Mouse (Mus musculus): Measurements from ENCODE around the gene Galt. TPM values are rescaled to one million over a fixed set of nuclear protein-coding genes. Genes with fewer than 3 reads are reported as not detected.
"Not testable (repeated sequence)": the region's sequence is repeated elsewhere in the genome, so short reads cannot be mapped to it uniquely, and the experiment has no call there.

Gene Galt
- polyA plus RNA-seq, 1 experiment from 2014 or later = 90.5 TPM

DNA sequence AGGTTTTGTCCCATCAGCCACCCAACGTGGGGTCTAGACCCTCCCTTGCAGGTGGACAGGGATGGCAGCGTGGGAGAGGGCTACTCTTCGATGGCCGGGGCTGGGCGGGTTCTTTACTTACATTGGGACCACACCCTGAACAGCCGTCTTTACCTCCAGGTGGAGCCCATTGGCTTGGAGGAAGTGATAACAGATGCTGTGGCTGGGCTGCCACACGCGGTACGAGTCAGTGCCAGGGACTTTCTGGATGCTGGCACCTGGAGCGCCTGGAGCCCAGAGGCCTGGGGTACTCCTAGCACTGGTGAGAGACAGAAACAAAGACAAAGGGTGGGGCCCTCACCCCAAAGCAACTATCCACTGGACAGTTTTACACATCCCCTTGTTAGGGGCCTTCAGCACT lies 12.3 kb downstream of the Galt start:
- H3K27ac ChIP-seq (ENCODE audit: low read depth, low read length); H3K9ac ChIP-seq (ENCODE audit: low read depth, low read length); H3K36me3 ChIP-seq (ENCODE audit: control insufficient read depth, insufficient read depth); H3K4me1 ChIP-seq (replicated peaks; ENCODE audit: control insufficient read depth, insufficient read depth, low read length); H3K9me3 ChIP-seq (ENCODE audit: control insufficient read depth); H3K4me3 ChIP-seq (ENCODE audit: low read depth, low read length); H3K27me3 ChIP-seq (replicated peaks; ENCODE audit: control insufficient read depth, insufficient read depth, low read length); H3K4me2 ChIP-seq (replicated peaks; ENCODE audit: low read depth); ATAC-seq: not testable (repeated sequence)
- 55% methylated on average over 10 of the region's 10 CpGs for WGBS

DNA sequence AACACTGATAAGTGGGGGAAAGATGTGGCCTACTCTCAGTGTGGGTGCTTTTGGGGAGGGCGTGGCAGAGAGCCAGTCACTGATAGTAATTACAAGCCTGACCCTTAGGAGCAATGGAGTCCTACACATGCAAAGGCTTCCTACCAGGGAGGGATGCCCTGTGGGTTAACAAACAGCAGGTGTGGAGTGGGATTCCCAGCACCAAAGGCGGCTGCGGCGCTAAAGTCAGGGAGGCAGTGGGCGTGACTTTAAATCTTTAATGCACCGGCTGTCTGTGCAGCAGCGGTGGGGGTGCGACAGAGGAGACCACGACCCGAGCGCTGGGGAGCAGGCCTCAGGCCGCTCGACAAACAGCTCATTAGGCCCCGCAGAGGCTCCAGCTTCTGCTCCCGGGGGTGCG lies 17.9 kb downstream of the Galt start:
- H3K27ac ChIP-seq (ENCODE audit: low read depth, low read length); H3K9ac ChIP-seq (ENCODE audit: low read depth, low read length); H3K4me1 ChIP-seq (replicated peaks; ENCODE audit: control insufficient read depth, insufficient read depth, low read length); H3K27me3 ChIP-seq (replicated peaks; ENCODE audit: control insufficient read depth, insufficient read depth, low read length); H3K36me3 ChIP-seq (ENCODE audit: control insufficient read depth, insufficient read depth); ATAC-seq; H3K9me3 ChIP-seq (ENCODE audit: control insufficient read depth); H3K4me3 ChIP-seq (ENCODE audit: low read depth, low read length): not testable (repeated sequence)
- 7% methylated on average over 6 of the region's 16 CpGs for WGBS
- H3K4me2 ChIP-seq (replicated peaks; ENCODE audit: low read depth) = peak overlapping the region; percentile 51; the same call in 1 of the 2 replicates

DNA sequence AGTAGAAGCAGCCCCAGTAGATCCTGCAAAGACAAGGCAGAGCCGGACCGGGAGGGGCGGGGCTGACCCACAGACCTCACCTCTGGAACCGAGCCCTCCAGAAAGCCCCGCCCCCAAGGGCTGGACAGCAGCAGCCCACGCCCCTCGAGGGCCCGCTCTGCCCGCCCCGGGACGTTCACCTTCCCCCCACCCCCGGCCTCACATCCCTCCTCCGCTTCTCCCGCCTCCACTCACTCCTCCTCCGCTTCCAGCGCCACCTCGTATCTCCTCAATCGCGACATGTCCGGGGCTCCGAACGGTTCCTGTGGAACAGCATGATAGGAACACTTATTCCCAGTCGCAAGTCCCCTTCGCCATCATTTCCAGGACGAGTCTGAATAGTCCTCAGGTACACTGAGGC lies 18.5 kb downstream of the Galt start:
- not testable (repeated sequence) for H3K36me3 ChIP-seq (ENCODE audit: control insufficient read depth, insufficient read depth); H3K4me1 ChIP-seq (replicated peaks; ENCODE audit: control insufficient read depth, insufficient read depth, low read length); H3K9ac ChIP-seq (ENCODE audit: low read depth, low read length); ATAC-seq; H3K9me3 ChIP-seq (ENCODE audit: control insufficient read depth); H3K27ac ChIP-seq (ENCODE audit: low read depth, low read length); H3K27me3 ChIP-seq (replicated peaks; ENCODE audit: control insufficient read depth, insufficient read depth, low read length)
- peak overlapping the region; percentile 56 for H3K4me2 ChIP-seq (replicated peaks; ENCODE audit: low read depth)
- 0% methylated on average over 14 of the region's 25 CpGs for WGBS
- peak overlapping the region; percentile 31 for H3K4me3 ChIP-seq (ENCODE audit: low read depth, low read length)

DNA sequence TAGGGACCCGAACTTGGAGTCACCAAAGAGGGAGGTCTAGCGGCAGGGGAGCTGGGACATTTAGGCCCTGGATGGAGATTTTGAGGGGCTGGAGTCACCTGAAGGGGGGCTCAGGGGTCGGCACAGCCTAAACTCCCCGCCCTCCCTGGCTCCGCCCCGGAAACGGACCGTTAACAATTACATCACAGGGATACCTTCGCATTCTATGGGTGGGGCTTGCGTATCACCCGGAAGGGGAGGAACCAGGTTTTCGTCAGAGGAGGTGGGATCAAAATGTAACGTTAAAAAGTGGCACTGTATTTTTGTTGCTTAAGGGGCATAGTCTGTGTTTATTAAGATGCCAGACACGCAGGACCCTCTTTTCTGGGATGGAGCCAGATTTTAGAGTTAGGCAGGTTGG lies 19.0 kb downstream of the Galt start, which contains the start of gene Ccl27a:
Ccl27a (minus strand) TSS at position 246 of the 400 bp plus-strand sequence.
- 3% methylated on average over 12 of the region's 14 CpGs for WGBS
- H3K27me3 ChIP-seq (replicated peaks; ENCODE audit: control insufficient read depth, insufficient read depth, low read length); H3K27ac ChIP-seq (ENCODE audit: low read depth, low read length); H3K4me1 ChIP-seq (replicated peaks; ENCODE audit: control insufficient read depth, insufficient read depth, low read length); H3K9ac ChIP-seq (ENCODE audit: low read depth, low read length); H3K36me3 ChIP-seq (ENCODE audit: control insufficient read depth, insufficient read depth); H3K9me3 ChIP-seq (ENCODE audit: control insufficient read depth); ATAC-seq: not testable (repeated sequence)
- Histone ChIP-seq H3K4me3 (ENCODE audit: low read depth, low read length) (peak within 1 kb of the TSS; percentile 31), H3K4me2 (replicated peaks; ENCODE audit: low read depth) (peak within 1 kb of the TSS; percentile 56)

DNA sequence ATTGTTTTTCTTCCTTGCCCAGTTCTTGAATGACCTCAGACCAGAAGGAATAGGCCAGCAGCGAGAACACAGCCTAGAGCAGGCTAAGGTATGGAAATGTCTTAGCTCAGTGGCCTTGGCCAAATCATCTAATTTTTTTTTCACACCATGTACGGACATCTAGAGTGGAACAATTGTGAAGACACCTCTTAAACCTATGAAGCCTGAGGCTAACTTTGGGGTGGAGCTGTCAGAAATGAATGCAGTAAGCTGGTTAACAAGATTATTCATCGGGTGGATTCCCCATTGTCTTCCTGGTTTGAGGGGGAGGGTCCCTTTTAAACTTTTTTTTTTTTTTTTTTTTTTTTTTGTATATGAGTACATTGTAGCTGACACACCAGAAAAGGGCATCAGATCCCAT lies 19.5 kb downstream of the Galt start:
- Histone ChIP-seq H3K4me3 (ENCODE audit: low read depth, low read length) (peak overlapping the region; percentile 31; the same call in 1 of the 2 replicates), H3K4me2 (replicated peaks; ENCODE audit: low read depth) (peak overlapping the region; percentile 56)
- not testable (repeated sequence) for H3K27ac ChIP-seq (ENCODE audit: low read depth, low read length); H3K27me3 ChIP-seq (replicated peaks; ENCODE audit: control insufficient read depth, insufficient read depth, low read length); ATAC-seq; H3K9ac ChIP-seq (ENCODE audit: low read depth, low read length); H3K9me3 ChIP-seq (ENCODE audit: control insufficient read depth); H3K36me3 ChIP-seq (ENCODE audit: control insufficient read depth, insufficient read depth); H3K4me1 ChIP-seq (replicated peaks; ENCODE audit: control insufficient read depth, insufficient read depth, low read length)
- 74% methylated on average over 3 of the region's 3 CpGs for WGBS

DNA sequence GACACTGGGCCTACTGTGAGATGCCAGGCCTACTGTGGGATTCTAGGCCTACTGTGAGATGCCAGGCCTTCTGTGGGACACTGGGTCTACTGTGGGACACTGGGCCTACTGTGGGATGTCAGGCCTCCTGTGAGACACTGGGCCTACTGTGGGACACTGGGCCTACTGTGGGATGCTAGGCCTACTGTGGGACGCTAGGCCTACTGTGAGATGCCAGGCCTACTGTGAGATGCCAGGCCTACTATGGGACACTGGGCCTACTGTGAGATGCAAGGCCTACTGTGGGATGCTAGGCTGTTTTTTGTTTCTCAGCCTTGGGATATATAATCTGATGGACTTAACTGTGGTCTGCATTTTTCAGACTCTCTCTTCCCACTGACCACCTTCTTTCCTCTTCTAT lies 20.8 kb downstream of the Galt start:
- ATAC-seq; H3K9ac ChIP-seq (ENCODE audit: low read depth, low read length); H3K27ac ChIP-seq (ENCODE audit: low read depth, low read length); H3K4me1 ChIP-seq (replicated peaks; ENCODE audit: control insufficient read depth, insufficient read depth, low read length); H3K4me2 ChIP-seq (replicated peaks; ENCODE audit: low read depth); H3K4me3 ChIP-seq (ENCODE audit: low read depth, low read length); H3K9me3 ChIP-seq (ENCODE audit: control insufficient read depth); H3K27me3 ChIP-seq (replicated peaks; ENCODE audit: control insufficient read depth, insufficient read depth, low read length); H3K36me3 ChIP-seq (ENCODE audit: control insufficient read depth, insufficient read depth): not testable (repeated sequence)
- 86% methylated on average over 1 of the region's 1 CpGs for WGBS

DNA sequence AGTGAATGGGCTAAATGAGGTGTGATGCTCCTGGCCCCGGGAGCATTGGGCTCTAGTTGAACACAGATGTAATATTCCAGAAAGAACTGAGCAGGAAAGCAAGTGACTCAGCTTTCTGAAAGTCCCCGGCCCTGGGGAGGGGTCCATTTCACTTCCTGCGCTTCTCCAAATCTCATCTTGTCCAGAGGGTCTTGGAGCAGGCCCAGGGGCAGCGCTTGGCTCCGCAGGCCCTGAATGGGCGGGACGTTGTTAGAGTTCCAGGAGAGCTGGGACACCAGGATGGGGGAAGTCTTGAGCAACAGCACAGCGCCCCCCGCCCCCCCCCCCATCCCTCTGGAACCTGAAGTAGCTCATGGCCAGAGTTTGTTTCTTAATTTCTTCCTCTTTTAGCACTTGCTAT lies 26.2 kb downstream of the Galt start:
- ATAC-seq; H3K9ac ChIP-seq (ENCODE audit: low read depth, low read length); H3K36me3 ChIP-seq (ENCODE audit: control insufficient read depth, insufficient read depth); H3K9me3 ChIP-seq (ENCODE audit: control insufficient read depth); H3K27me3 ChIP-seq (replicated peaks; ENCODE audit: control insufficient read depth, insufficient read depth, low read length); H3K4me2 ChIP-seq (replicated peaks; ENCODE audit: low read depth); H3K4me3 ChIP-seq (ENCODE audit: low read depth, low read length); H3K4me1 ChIP-seq (replicated peaks; ENCODE audit: control insufficient read depth, insufficient read depth, low read length); H3K27ac ChIP-seq (ENCODE audit: low read depth, low read length): not testable (repeated sequence)
- 28% methylated on average over 8 of the region's 9 CpGs for WGBS

DNA sequence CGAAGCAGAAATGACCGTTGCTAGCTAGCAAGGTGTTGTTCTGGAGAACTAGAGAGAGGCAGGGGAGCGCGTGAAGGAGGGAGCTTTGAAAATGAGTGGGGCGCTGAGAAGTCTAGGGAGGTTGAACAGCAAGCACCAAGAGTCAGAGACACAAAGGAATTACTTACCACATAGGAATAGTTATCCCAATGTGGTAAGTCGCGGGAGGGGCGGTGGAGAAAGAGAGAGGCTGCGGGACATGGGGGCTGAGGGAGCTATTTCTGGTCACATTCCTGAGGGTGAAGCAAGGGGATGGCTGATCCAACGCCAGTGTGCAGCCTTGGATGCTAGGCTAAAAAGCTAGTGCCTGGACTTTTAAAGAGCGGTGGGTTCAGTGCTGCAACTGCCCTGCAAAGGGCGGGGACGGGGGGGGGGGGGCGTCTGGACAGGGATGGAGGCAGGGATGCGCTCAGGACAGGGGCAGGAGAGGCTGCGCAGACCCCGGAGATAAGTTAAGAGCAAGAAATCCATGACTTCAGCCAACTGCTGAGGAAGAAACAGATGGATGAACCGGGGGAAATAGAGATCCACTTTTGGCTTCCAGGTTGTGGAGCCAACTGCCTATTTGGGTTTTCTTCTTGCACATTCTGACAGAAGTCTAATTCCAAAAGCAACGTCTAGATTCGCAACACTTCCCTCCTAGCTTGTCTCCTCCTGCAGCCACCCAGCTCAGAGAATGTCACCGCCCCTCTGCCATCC lies 26.9 kb downstream of the Galt start:
- not testable (repeated sequence) for H3K9me3 ChIP-seq (ENCODE audit: control insufficient read depth); H3K4me1 ChIP-seq (replicated peaks; ENCODE audit: control insufficient read depth, insufficient read depth, low read length); ATAC-seq; H3K27ac ChIP-seq (ENCODE audit: low read depth, low read length); H3K4me2 ChIP-seq (replicated peaks; ENCODE audit: low read depth); H3K9ac ChIP-seq (ENCODE audit: low read depth, low read length); H3K36me3 ChIP-seq (ENCODE audit: control insufficient read depth, insufficient read depth); H3K4me3 ChIP-seq (ENCODE audit: low read depth, low read length); H3K27me3 ChIP-seq (replicated peaks; ENCODE audit: control insufficient read depth, insufficient read depth, low read length)
- 34% methylated on average over 18 of the region's 21 CpGs for WGBS

DNA sequence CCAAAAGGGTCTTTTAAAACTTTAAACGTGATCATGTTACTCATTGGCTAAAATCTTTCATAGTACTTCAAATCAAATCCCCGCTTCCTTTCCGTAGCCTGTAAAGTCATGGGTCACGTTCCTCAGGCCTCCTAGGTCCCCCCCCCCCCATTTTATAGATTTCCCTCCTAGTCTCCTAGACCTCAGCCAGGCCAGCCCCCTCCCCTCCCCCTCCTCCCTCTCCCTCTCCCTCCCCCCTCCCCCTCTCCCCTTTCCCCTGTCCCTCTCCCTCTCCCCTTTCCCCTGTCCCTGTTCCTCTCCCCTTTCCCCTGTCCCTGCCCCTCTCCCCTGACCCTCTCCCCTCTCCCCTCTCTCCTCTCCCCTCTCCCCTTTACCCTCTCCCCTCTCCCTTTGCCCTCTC lies 27.7 kb downstream of the Galt start:
- H3K9ac ChIP-seq (ENCODE audit: low read depth, low read length); H3K4me3 ChIP-seq (ENCODE audit: low read depth, low read length); H3K4me1 ChIP-seq (replicated peaks; ENCODE audit: control insufficient read depth, insufficient read depth, low read length); H3K27me3 ChIP-seq (replicated peaks; ENCODE audit: control insufficient read depth, insufficient read depth, low read length); H3K4me2 ChIP-seq (replicated peaks; ENCODE audit: low read depth); H3K36me3 ChIP-seq (ENCODE audit: control insufficient read depth, insufficient read depth); H3K27ac ChIP-seq (ENCODE audit: low read depth, low read length); H3K9me3 ChIP-seq (ENCODE audit: control insufficient read depth); ATAC-seq: not testable (repeated sequence)
- WGBS = 46% methylated on average over 4 of the region's 4 CpGs

Measured in intestine, postnatal 0 days (tissue).